Mouse (Mus musculus): ENCODE results near the gene Cwc22. TPM values are rescaled to one million over a fixed set of nuclear protein-coding genes. Genes with fewer than 3 reads are reported as not detected.

Cwc22 gene
- 10 to 100 TPM; 21.3 to 27.0 TPM for total RNA-seq (2023)

GRCm38 (mm10) chr2:77945596-77946485, at the start of gene Cwc22:
TSS of gene Cwc22 (minus strand) at chr2:77946375.

Other genes with a start within 250 kb of the Cwc22 start
- gene Zfp385b, start 126.7 kb downstream of the Cwc22 start, total RNA-seq (2023), result not detected

Data from neutrophil, adult 83 days (primary cell).